Mouse (Mus musculus): Measurements from ENCODE around the gene Nfic. TPM values are rescaled to one million over a fixed set of nuclear protein-coding genes. Genes with fewer than 3 reads are reported as not detected.
A peak's percentile ranks its signal among the peaks of the same experiment; 100 is the strongest.

Nfic gene
- 29.2 and 35.1 TPM in 2 replicates for polyA plus RNA-seq (2015; fragmentation: Nextera tagmentation; extraction: Ambion mirVana)

DNA sequence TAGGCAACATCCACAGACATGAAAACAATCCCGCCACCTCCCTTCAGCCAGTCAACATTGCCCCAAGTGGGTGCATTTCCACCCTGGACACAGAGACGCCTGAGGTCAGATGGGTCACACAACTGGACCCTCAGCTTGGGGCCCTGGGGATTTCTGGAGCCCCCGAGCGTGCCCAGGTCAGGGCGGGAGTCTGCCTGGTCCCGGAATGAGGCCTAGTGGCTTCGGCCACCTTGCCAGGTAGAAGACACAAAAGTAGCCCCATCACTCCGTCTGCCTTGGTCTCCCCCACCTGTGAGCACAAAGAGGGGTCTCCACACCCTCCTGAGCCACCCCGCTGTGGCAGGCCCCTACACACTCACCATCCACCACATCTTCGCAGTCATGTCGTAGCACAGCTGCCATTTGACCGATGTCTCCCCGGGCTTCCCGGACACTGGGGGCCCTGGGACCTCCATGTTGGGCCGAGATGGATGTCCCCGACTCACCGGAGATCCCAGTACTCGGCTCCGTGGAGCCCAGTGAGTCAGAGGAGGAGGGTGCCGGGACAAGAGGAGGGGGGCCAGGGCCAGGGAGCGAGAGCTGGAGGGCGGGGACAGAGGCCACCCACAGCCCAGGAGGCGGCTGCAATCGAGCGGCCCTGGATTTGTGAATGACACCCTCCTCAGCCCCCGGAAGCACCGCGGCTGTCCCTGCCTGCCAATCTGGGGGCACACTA is at the start of gene Nfic:
Gene Nfic (minus strand): TSS at position 455 of the 715 bp plus-strand sequence.
- no peaks in the 10 kb centered on the region; the same call in 1 of the 2 replicates for H3K36me3 ChIP-seq (ENCODE audit: control insufficient read depth, insufficient read depth)
- H3K27ac ChIP-seq (ENCODE audit: low read depth, low read length), result no peak within 1 kb of the TSS
- no peak for TF ChIP-seq CTCF (IDR thresholded peaks at IDR 0.05; ENCODE audit: low read depth)
- no peak within 1 kb of the TSS for H3K9ac ChIP-seq (ENCODE audit: low read depth, low read length)
- H3K4me1 ChIP-seq (replicated peaks; ENCODE audit: control insufficient read depth, insufficient read depth, low read length), result no peaks in the 10 kb centered on the region
- H3K9me3 ChIP-seq (ENCODE audit: control insufficient read depth), result no peaks in the 10 kb centered on the region
- H3K4me3 ChIP-seq (ENCODE audit: low read depth, low read length), result no peak within 1 kb of the TSS
- 59% methylated on average over 28 of the region's 28 CpGs for WGBS
- no peak within 1 kb of the TSS for H3K4me2 ChIP-seq (replicated peaks; ENCODE audit: low read depth)
- H3K27me3 ChIP-seq (replicated peaks; ENCODE audit: control insufficient read depth, insufficient read depth, low read length), result peaks cover 90% of the 10 kb centered on the region
- ATAC-seq, result no peak

DNA sequence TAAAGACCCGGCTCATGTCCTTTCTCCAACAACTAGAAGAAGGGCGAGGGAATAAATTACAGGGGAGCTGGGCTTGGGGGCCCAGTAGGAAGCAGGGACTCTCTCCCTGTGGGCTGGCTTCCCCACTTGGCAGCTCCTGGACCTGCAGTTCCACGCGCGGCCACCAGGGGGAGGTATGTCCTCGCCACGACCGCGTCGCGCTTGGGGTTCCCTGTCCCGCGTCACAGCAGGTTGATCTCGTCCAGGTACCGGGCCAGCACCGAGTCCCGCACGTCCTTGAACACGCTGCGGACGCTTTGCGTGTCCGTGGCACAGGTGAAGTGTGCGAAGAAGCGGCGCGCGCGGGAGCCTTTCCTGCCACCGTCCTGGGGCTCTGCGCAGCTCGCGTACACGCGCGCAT is 47.2 kb upstream of the Nfic start:
- Histone ChIP-seq H3K4me1 (replicated peaks; ENCODE audit: control insufficient read depth, insufficient read depth, low read length) (no peaks in the 10 kb centered on the region), H3K27ac (ENCODE audit: low read depth, low read length) (no peak overlapping the region), H3K9me3 (ENCODE audit: control insufficient read depth) (no peaks in the 10 kb centered on the region), H3K4me3 (ENCODE audit: low read depth, low read length) (peak overlapping the region; percentile 24), H3K4me2 (replicated peaks; ENCODE audit: low read depth) (peak overlapping the region; percentile 69), H3K27me3 (replicated peaks; ENCODE audit: control insufficient read depth, insufficient read depth, low read length) (0 out of 2 replicates have a peak, but pooled peaks cover 9% of the 10 kb centered on the region), H3K36me3 (ENCODE audit: control insufficient read depth, insufficient read depth) (no peaks in the 10 kb centered on the region), H3K9ac (ENCODE audit: low read depth, low read length) (no peak overlapping the region)
- peak; percentile 100 for TF ChIP-seq CTCF (IDR thresholded peaks at IDR 0.05; ENCODE audit: low read depth)
- ATAC-seq, result peak; percentile 55
- WGBS, result 11% methylated on average over 33 of the region's 36 CpGs

DNA sequence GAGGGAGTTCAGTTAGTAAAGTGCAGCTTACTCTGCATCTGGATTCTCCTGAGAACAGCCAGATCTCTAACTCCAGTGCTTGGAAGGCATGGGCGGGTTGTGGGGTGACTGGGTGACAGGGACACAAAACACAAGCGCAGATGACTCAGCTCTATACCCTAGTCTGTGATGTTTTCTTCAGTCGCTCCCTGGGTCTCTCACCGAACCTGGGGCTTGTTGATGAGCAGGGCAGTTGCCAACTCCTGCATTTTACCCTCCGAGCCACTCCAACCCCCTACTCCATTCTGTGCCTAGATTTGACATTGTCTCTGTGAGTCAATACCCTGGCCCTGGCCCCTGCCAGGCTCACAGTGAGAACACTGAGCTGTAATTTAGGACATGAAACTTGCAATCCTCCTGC is 46.4 kb upstream of the Nfic start:
- no peaks in the 10 kb centered on the region for H3K36me3 ChIP-seq (ENCODE audit: control insufficient read depth, insufficient read depth)
- WGBS, result 84% methylated on average over 5 of the region's 5 CpGs
- 0 out of 2 replicates have a peak, but pooled peaks cover 9% of the 10 kb centered on the region for H3K27me3 ChIP-seq (replicated peaks; ENCODE audit: control insufficient read depth, insufficient read depth, low read length)
- ATAC-seq, result no peak
- H3K4me2 ChIP-seq (replicated peaks; ENCODE audit: low read depth), result no peak overlapping the region
- no peak overlapping the region for H3K27ac ChIP-seq (ENCODE audit: low read depth, low read length)
- no peaks in the 10 kb centered on the region for H3K9me3 ChIP-seq (ENCODE audit: control insufficient read depth)
- H3K4me3 ChIP-seq (ENCODE audit: low read depth, low read length), result no peak overlapping the region
- no peak for TF ChIP-seq CTCF (IDR thresholded peaks at IDR 0.05; ENCODE audit: low read depth)
- peaks cover 6% of the 10 kb centered on the region; the same call in 1 of the 2 replicates for H3K4me1 ChIP-seq (replicated peaks; ENCODE audit: control insufficient read depth, insufficient read depth, low read length)
- no peak overlapping the region for H3K9ac ChIP-seq (ENCODE audit: low read depth, low read length)

DNA sequence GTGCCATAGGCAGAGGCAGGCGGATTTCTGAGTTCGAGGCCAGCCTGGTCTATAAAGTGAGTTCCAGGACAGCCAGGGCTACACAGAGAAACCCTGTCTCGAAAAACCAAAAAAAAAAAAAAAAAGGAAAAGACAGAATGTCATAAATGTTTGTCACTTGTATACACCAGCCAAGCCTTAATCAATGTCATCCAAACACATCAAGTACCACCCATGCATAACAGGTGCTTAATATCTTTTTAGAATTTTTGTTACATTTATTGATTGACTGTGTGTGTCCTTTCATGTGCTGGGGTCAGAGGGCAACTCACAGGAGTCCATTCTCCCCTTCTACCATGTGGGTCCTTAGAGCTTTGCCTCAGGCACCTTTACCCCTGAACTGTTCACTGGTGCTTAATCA is 44.6 kb upstream of the Nfic start, which contains the start of gene S1pr4:
Gene S1pr4 (minus strand): TSS at position 101 of the 400 bp plus-strand sequence.
- no peak for ATAC-seq
- Histone ChIP-seq H3K27ac (ENCODE audit: low read depth, low read length) (no peak within 1 kb of the TSS), H3K27me3 (replicated peaks; ENCODE audit: control insufficient read depth, insufficient read depth, low read length) (0 out of 2 replicates have a peak, but pooled peaks cover 9% of the 10 kb centered on the region), H3K9ac (ENCODE audit: low read depth, low read length) (no peak within 1 kb of the TSS), H3K4me1 (replicated peaks; ENCODE audit: control insufficient read depth, insufficient read depth, low read length) (peaks cover 13% of the 10 kb centered on the region), H3K36me3 (ENCODE audit: control insufficient read depth, insufficient read depth) (no peaks in the 10 kb centered on the region), H3K9me3 (ENCODE audit: control insufficient read depth) (no peaks in the 10 kb centered on the region), H3K4me3 (ENCODE audit: low read depth, low read length) (no peak within 1 kb of the TSS), H3K4me2 (replicated peaks; ENCODE audit: low read depth) (0 out of 2 replicates have a peak within 1 kb of the TSS, but pooled peaks have one; percentile 13)
- WGBS, result 93% methylated on average over 2 of the region's 3 CpGs
- no peak for TF ChIP-seq CTCF (IDR thresholded peaks at IDR 0.05; ENCODE audit: low read depth)

DNA sequence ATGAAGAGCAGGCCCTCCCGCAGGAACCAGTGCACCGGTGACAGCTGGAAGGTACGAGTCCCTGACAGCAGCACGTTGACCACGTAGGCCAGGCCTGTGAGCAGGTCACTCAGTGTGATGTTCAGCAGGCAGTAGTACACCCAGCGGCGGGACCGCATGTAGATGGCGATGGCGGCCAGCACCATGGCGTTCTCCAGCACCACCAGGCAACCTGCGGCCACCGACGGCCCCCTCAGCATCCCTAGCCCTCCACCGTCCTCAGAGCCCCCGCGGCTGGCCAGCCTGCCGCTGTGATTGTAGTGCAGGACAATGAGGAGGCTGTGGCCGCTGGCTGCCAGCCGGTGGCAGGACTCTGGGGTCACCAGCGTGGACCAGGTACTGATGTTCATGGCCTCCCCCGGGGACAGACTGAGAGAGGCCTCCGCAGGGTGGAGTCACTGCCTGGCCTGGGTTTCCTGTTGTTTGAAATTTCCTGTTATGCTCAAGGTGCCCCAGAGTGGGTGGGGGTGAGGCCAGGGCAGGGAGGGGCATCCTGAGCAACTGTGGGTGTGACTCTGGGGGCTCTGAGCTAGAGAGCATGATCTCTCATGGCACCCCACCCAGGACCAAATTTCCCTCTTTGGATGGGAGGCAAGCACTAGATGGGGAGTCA is 43.9 kb upstream of the Nfic start:
- 73% methylated on average over 23 of the region's 23 CpGs for WGBS
- 0 out of 2 replicates have a peak, but pooled peaks cover 9% of the 10 kb centered on the region for H3K27me3 ChIP-seq (replicated peaks; ENCODE audit: control insufficient read depth, insufficient read depth, low read length)
- no peak overlapping the region for H3K4me3 ChIP-seq (ENCODE audit: low read depth, low read length)
- peaks cover 17% of the 10 kb centered on the region for H3K4me1 ChIP-seq (replicated peaks; ENCODE audit: control insufficient read depth, insufficient read depth, low read length)
- H3K9ac ChIP-seq (ENCODE audit: low read depth, low read length), result no peak overlapping the region
- no peaks in the 10 kb centered on the region for H3K9me3 ChIP-seq (ENCODE audit: control insufficient read depth)
- H3K4me2 ChIP-seq (replicated peaks; ENCODE audit: low read depth), result 0 out of 2 replicates have a peak overlapping the region, but pooled peaks have one; percentile 13
- no peak for ATAC-seq
- no peaks in the 10 kb centered on the region for H3K36me3 ChIP-seq (ENCODE audit: control insufficient read depth, insufficient read depth)
- no peak overlapping the region for H3K27ac ChIP-seq (ENCODE audit: low read depth, low read length)
- no peak for TF ChIP-seq CTCF (IDR thresholded peaks at IDR 0.05; ENCODE audit: low read depth)
